9 mouse cellular contexts compared by ENCODE assay signal in the genomic region with DNA sequence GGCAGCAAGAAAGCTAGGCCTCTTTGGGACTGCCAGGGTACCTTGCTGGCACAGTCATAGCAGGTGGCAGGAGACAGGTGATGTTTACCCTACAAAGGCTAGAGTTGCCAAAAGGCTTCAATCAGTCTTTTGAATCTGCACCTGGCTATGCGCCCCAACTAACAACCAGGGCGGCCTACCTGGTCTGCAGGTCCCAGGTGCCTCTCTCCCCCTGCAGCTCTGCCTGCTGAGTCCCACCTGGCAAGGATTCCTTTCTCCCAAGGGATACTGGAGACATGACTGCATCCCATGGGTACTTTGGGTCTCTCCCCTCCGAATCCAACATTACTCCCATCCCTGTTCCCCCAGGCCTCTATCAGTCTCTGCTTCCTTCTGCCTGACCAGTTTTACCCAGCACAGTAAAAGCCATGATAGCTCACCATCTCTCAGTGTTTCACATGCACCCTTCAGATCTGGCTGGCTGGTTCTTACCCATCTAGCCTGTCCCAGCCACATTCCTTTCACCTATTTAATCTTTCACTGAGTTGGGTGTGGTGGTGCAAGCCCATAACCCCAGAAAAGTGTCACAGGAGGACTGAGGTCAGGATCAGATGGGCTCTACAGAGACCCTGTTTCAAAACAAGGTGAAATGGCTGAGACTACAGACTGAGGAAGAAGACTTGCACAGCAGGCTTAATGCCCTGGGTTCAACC. TPM values are rescaled to one million over a fixed set of nuclear protein-coding genes. Genes with fewer than 3 reads are reported as not detected.
DNase-seq lines count a peak whose midpoint lies in the region; ATAC-seq and TF ChIP-seq lines count a peak whose summit lies in the region.
"Had no signal": no experiment of that assay in that cellular context is flagged by ENCODE, and none has a peak within 500 bp of the region (broad histone marks: within the 10 kb centered on the region; RNA-seq: fewer than 3 reads in every experiment).

No protein-coding gene starts in this region.

- H3K4me2 ChIP-seq in embryonic facial prominence, embryonic 15.5 days (replicated peaks): no peak overlapping the region
- H3K4me2 ChIP-seq in liver, embryonic 15.5 days: peak overlapping the region; percentile 63
- H3K4me2 ChIP-seq: neural tube, embryonic 12.5 days had no signal

- intact Hi-C loops in left cerebral cortex, adult 2 months (cut with DNase I): no loop called here

- no peak for TF ChIP-seq CTCF in left cerebral cortex, adult 2 months (IDR thresholded peaks at IDR 0.05)

- no peaks in the 10 kb centered on the region for H3K9me3 ChIP-seq in erythroblast, embryonic 14.5 days (ENCODE audit: control insufficient read depth, low read length)
- H3K9me3 ChIP-seq in embryonic facial prominence, embryonic 15.5 days (replicated peaks): no peaks in the 10 kb centered on the region
- no peaks in the 10 kb centered on the region for H3K9me3 ChIP-seq in liver, embryonic 15.5 days (replicated peaks)

- 66% methylated on average over 3 of the region's 3 CpGs for WGBS in embryonic facial prominence, embryonic 15.5 days
- WGBS in liver, embryonic 15.5 days (ENCODE audit: insufficient replicate concordance): 85% methylated on average over 3 of the region's 3 CpGs

- H3K9ac ChIP-seq in embryonic facial prominence, embryonic 15.5 days: no peak overlapping the region
- peak overlapping the region; percentile 52 for H3K9ac ChIP-seq in liver, embryonic 15.5 days
- H3K9ac ChIP-seq: neural tube, embryonic 12.5 days had no signal

- H3K4me3 ChIP-seq in erythroblast, embryonic 14.5 days (replicated peaks): peak overlapping the region; percentile 57
- H3K4me3 ChIP-seq in left cerebral cortex, adult 2 months: no peak overlapping the region
- H3K4me3 ChIP-seq in embryonic facial prominence, embryonic 15.5 days (replicated peaks): no peak overlapping the region
- peak overlapping the region; percentile 27 for H3K4me3 ChIP-seq in liver, embryonic 15.5 days (replicated peaks)
- H3K4me3 ChIP-seq: neural tube, embryonic 12.5 days had no signal

- no peak for DNase-seq in left cerebral cortex, adult 2 months (ENCODE audit: extremely low spot score in 1 of 2, low spot score in 2 of 2)
- DNase-seq in left cerebral cortex, adult 18-20 months (ENCODE audit: low spot score in 2 of 2): no peak
- no peak for DNase-seq in ovary, postnatal 10 days (ENCODE audit: low spot score)
- no peak for DNase-seq in layer of hippocampus, postnatal 36 days

- peak overlapping the region; percentile 87; the same call in 1 of the 2 replicates for H3K27ac ChIP-seq in left cerebral cortex, adult 2 months
- peak overlapping the region; percentile 52 for H3K27ac ChIP-seq in embryonic facial prominence, embryonic 15.5 days (replicated peaks)
- peak overlapping the region; percentile 99 for H3K27ac ChIP-seq in liver, embryonic 15.5 days (replicated peaks)
- H3K27ac ChIP-seq: neural tube, embryonic 12.5 days had no signal

- peaks cover 100% of the 10 kb centered on the region for H3K4me1 ChIP-seq in erythroblast, embryonic 14.5 days (ENCODE audit: control insufficient read depth)
- H3K4me1 ChIP-seq in embryonic facial prominence, embryonic 15.5 days: peaks cover 71% of the 10 kb centered on the region
- peaks cover 100% of the 10 kb centered on the region for H3K4me1 ChIP-seq in liver, embryonic 15.5 days (replicated peaks)

- peaks cover 97% of the 10 kb centered on the region for H3K36me3 ChIP-seq in erythroblast, embryonic 14.5 days (ENCODE audit: control insufficient read depth)
- peaks cover 12% of the 10 kb centered on the region for H3K36me3 ChIP-seq in embryonic facial prominence, embryonic 15.5 days
- peaks cover 50% of the 10 kb centered on the region for H3K36me3 ChIP-seq in liver, embryonic 15.5 days (replicated peaks)

- no peaks in the 10 kb centered on the region for H3K27me3 ChIP-seq in erythroblast, embryonic 14.5 days (ENCODE audit: control insufficient read depth)
- H3K27me3 ChIP-seq in embryonic facial prominence, embryonic 15.5 days: no peaks in the 10 kb centered on the region
- no peaks in the 10 kb centered on the region for H3K27me3 ChIP-seq in liver, embryonic 15.5 days
- H3K27me3 ChIP-seq: neural tube, embryonic 12.5 days had no signal

- ATAC-seq in erythroblast, adult 5-6 weeks (replicated peaks; ENCODE audit: low FRiP score, poor library complexity, severe bottlenecking): no peak
- peak; percentile 60; the same call in 1 of the 2 replicates for ATAC-seq in embryonic facial prominence, embryonic 15.5 days (ENCODE audit: insufficient number of reproducible peaks, low FRiP score, low TSS enrichment, low read depth)
- ATAC-seq in liver, embryonic 15.5 days (ENCODE audit: insufficient read depth): no peak

RNA-seq across cellular contexts. Expression of gene Bcl2l1, which starts 14.7 kb away (rescaled TPM):
- polyA plus RNA-seq in erythroblast, embryonic 14.5 days (2012): 212 and 213 TPM in 2 replicates
- total RNA-seq in erythroblast, adult 5-6 weeks (2015; ENCODE audit: low replicate concordance): 543 and 572 TPM in 2 replicates
- 807 and 937 TPM in 2 replicates for total RNA-seq in erythroblast, adult 5-6 weeks (2017; ENCODE audit: low replicate concordance)
- 100 to 1,000 TPM; 133 to 135 TPM for total RNA-seq in left cerebral cortex, adult 2 months (2021)
- total RNA-seq in left cerebral cortex, adult 18-20 months (2021): 100 to 1,000 TPM; 124 to 130 TPM
- 99.1 and 99.7 TPM in 2 replicates for polyA plus RNA-seq in embryonic facial prominence, embryonic 15.5 days (2015; fragmentation: Nextera tagmentation; extraction: Ambion mirVana)
- 209 and 237 TPM in 2 replicates for polyA plus RNA-seq in liver, embryonic 15.5 days (2015; fragmentation: Nextera tagmentation; extraction: Ambion mirVana)
- 100 to 1,000 TPM; 116 to 141 TPM for total RNA-seq in layer of hippocampus, postnatal 36 days (2021)

RNA-seq across cellular contexts. Expression of gene Tpx2, which starts 31.0 kb away (rescaled TPM):
- 4.9 and 5.7 TPM in 2 replicates for polyA plus RNA-seq in erythroblast, embryonic 14.5 days (2012)
- total RNA-seq in erythroblast, adult 5-6 weeks (2015; ENCODE audit: low replicate concordance): 39.8 and 43.9 TPM in 2 replicates
- 53.4 and 65.9 TPM in 2 replicates for total RNA-seq in erythroblast, adult 5-6 weeks (2017; ENCODE audit: low replicate concordance)
- total RNA-seq in left cerebral cortex, adult 2 months (2021): 1 to 10 TPM; 2.5 to 3.0 TPM
- total RNA-seq in left cerebral cortex, adult 18-20 months (2021): 1 to 10 TPM; 2.0 to 2.4 TPM
- polyA plus RNA-seq in embryonic facial prominence, embryonic 15.5 days (2015; fragmentation: Nextera tagmentation; extraction: Ambion mirVana): 60.1 and 60.6 TPM in 2 replicates
- 52.8 and 59.4 TPM in 2 replicates for polyA plus RNA-seq in liver, embryonic 15.5 days (2015; fragmentation: Nextera tagmentation; extraction: Ambion mirVana)
- total RNA-seq in layer of hippocampus, postnatal 36 days (2021): 1 to 10 TPM; 2.0 to 3.1 TPM

Comparison
In these comparisons a context has a peak if more than half of its experiments do, and no peak if none do; other contexts are left out.
1. H3K4me3 ChIP-seq: peak in erythroblast, embryonic 14.5 days (single experiment) and liver, embryonic 15.5 days (single experiment); none in left cerebral cortex, adult 2 months (single experiment) and embryonic facial prominence, embryonic 15.5 days (single experiment).
2. RNA of gene Tpx2, which starts 31.0 kb away (total RNA-seq): 39.8 to 65.9 TPM in erythroblast, adult 5-6 weeks; 2.0 to 3.1 TPM in layer of hippocampus, postnatal 36 days, 2.5 to 3.0 TPM in left cerebral cortex, adult 2 months and 2.0 to 2.4 TPM in left cerebral cortex, adult 18-20 months; every median in the first group is over 4 times any median in the second.
3. Peak in every context shown above with its lines, with median percentiles within 50 percentile points of each other: H3K27ac ChIP-seq.